Mouse (Mus musculus): ENCODE measurements around the gene Filip1l. TPM values are rescaled to one million over a fixed set of nuclear protein-coding genes. Genes with fewer than 3 reads are reported as not detected.

Filip1l gene
- polyA plus RNA-seq, 1 experiment: 13.8 TPM

- TF ChIP-seq CTCF (IDR thresholded peaks at IDR 0.05; ENCODE audit: control insufficient read depth, insufficient read depth, low read length) (no peak), POLR2A (IDR thresholded peaks at IDR 0.05; ENCODE audit: borderline replicate concordance, control insufficient read depth, low read depth, low read length) (no peak)
- Histone ChIP-seq H3K4me1 (ENCODE audit: control insufficient read depth, insufficient read depth, low read length) (no peaks in the 10 kb centered on the region), H3K4me3 (replicated peaks; ENCODE audit: control insufficient read depth, low read depth, low read length) (no peak overlapping the region), H3K27ac (ENCODE audit: control insufficient read depth, insufficient read depth, low read depth, low read length, poor library complexity) (no peak overlapping the region)
- WGBS: 43% methylated on average over 4 of the region's 4 CpGs
Observed at GRCm38 (mm10) chr16:57504728-57505127, 151.8 kb downstream of the Filip1l start.

GRCm38 (mm10) chr16:57506133-57506532 is 153.2 kb downstream of the Filip1l start:
- no peak overlapping the region for H3K4me3 ChIP-seq (replicated peaks; ENCODE audit: control insufficient read depth, low read depth, low read length)
- WGBS: 82% methylated on average over 6 of the region's 6 CpGs
- no peak overlapping the region for H3K27ac ChIP-seq (ENCODE audit: control insufficient read depth, insufficient read depth, low read depth, low read length, poor library complexity)
- TF ChIP-seq POLR2A (IDR thresholded peaks at IDR 0.05; ENCODE audit: borderline replicate concordance, control insufficient read depth, low read depth, low read length) (no peak), CTCF (IDR thresholded peaks at IDR 0.05; ENCODE audit: control insufficient read depth, insufficient read depth, low read length) (no peak)
- H3K4me1 ChIP-seq (ENCODE audit: control insufficient read depth, insufficient read depth, low read length): no peaks in the 10 kb centered on the region

GRCm38 (mm10) chr16:57508351-57508750 is 155.5 kb downstream of the Filip1l start:
- TF ChIP-seq POLR2A (IDR thresholded peaks at IDR 0.05; ENCODE audit: borderline replicate concordance, control insufficient read depth, low read depth, low read length): no peak
- TF ChIP-seq CTCF (IDR thresholded peaks at IDR 0.05; ENCODE audit: control insufficient read depth, insufficient read depth, low read length): no peak
- Histone ChIP-seq H3K4me3 (replicated peaks; ENCODE audit: control insufficient read depth, low read depth, low read length) (no peak overlapping the region), H3K4me1 (ENCODE audit: control insufficient read depth, insufficient read depth, low read length) (no peaks in the 10 kb centered on the region), H3K27ac (ENCODE audit: control insufficient read depth, insufficient read depth, low read depth, low read length, poor library complexity) (no peak overlapping the region)
- 83% methylated on average over 1 of the region's 1 CpGs for WGBS

- H3K27ac ChIP-seq (ENCODE audit: control insufficient read depth, insufficient read depth, low read depth, low read length, poor library complexity): no peak overlapping the region
- no peak overlapping the region for H3K4me3 ChIP-seq (replicated peaks; ENCODE audit: control insufficient read depth, low read depth, low read length)
- TF ChIP-seq POLR2A (IDR thresholded peaks at IDR 0.05; ENCODE audit: borderline replicate concordance, control insufficient read depth, low read depth, low read length) (no peak), CTCF (IDR thresholded peaks at IDR 0.05; ENCODE audit: control insufficient read depth, insufficient read depth, low read length) (no peak)
- WGBS: 47% methylated on average over 3 of the region's 3 CpGs
- no peaks in the 10 kb centered on the region for H3K4me1 ChIP-seq (ENCODE audit: control insufficient read depth, insufficient read depth, low read length)
Observed at GRCm38 (mm10) chr16:57509099-57509498, 156.2 kb downstream of the Filip1l start.

GRCm38 (mm10) chr16:57513562-57513961 is 160.7 kb downstream of the Filip1l start:
- no peaks in the 10 kb centered on the region for H3K4me1 ChIP-seq (ENCODE audit: control insufficient read depth, insufficient read depth, low read length)
- no peak overlapping the region for H3K27ac ChIP-seq (ENCODE audit: control insufficient read depth, insufficient read depth, low read depth, low read length, poor library complexity)
- H3K4me3 ChIP-seq (replicated peaks; ENCODE audit: control insufficient read depth, low read depth, low read length): no peak overlapping the region
- 80% methylated on average over 7 of the region's 7 CpGs for WGBS
- TF ChIP-seq CTCF (IDR thresholded peaks at IDR 0.05; ENCODE audit: control insufficient read depth, insufficient read depth, low read length) (no peak), POLR2A (IDR thresholded peaks at IDR 0.05; ENCODE audit: borderline replicate concordance, control insufficient read depth, low read depth, low read length) (no peak)

GRCm38 (mm10) chr16:57514371-57514770 is 161.5 kb downstream of the Filip1l start:
- no peak overlapping the region for H3K27ac ChIP-seq (ENCODE audit: control insufficient read depth, insufficient read depth, low read depth, low read length, poor library complexity)
- 86% methylated on average over 4 of the region's 4 CpGs for WGBS
- H3K4me3 ChIP-seq (replicated peaks; ENCODE audit: control insufficient read depth, low read depth, low read length): no peak overlapping the region
- TF ChIP-seq POLR2A (IDR thresholded peaks at IDR 0.05; ENCODE audit: borderline replicate concordance, control insufficient read depth, low read depth, low read length): no peak
- TF ChIP-seq CTCF (IDR thresholded peaks at IDR 0.05; ENCODE audit: control insufficient read depth, insufficient read depth, low read length): no peak
- H3K4me1 ChIP-seq (ENCODE audit: control insufficient read depth, insufficient read depth, low read length): no peaks in the 10 kb centered on the region

GRCm38 (mm10) chr16:57515636-57516035 is 162.7 kb downstream of the Filip1l start:
- Histone ChIP-seq H3K4me3 (replicated peaks; ENCODE audit: control insufficient read depth, low read depth, low read length) (no peak overlapping the region), H3K4me1 (ENCODE audit: control insufficient read depth, insufficient read depth, low read length) (no peaks in the 10 kb centered on the region), H3K27ac (ENCODE audit: control insufficient read depth, insufficient read depth, low read depth, low read length, poor library complexity) (no peak overlapping the region)
- WGBS: 90% methylated on average over 10 of the region's 10 CpGs
- TF ChIP-seq CTCF (IDR thresholded peaks at IDR 0.05; ENCODE audit: control insufficient read depth, insufficient read depth, low read length) (no peak), POLR2A (IDR thresholded peaks at IDR 0.05; ENCODE audit: borderline replicate concordance, control insufficient read depth, low read depth, low read length) (no peak)

- no peak overlapping the region for H3K4me3 ChIP-seq (replicated peaks; ENCODE audit: control insufficient read depth, low read depth, low read length)
- no peaks in the 10 kb centered on the region for H3K4me1 ChIP-seq (ENCODE audit: control insufficient read depth, insufficient read depth, low read length)
- TF ChIP-seq POLR2A (IDR thresholded peaks at IDR 0.05; ENCODE audit: borderline replicate concordance, control insufficient read depth, low read depth, low read length) (no peak), CTCF (IDR thresholded peaks at IDR 0.05; ENCODE audit: control insufficient read depth, insufficient read depth, low read length) (no peak)
- WGBS: 85% methylated on average over 5 of the region's 5 CpGs
- H3K27ac ChIP-seq (ENCODE audit: control insufficient read depth, insufficient read depth, low read depth, low read length, poor library complexity): no peak overlapping the region
Observed at GRCm38 (mm10) chr16:57525046-57525445, 172.2 kb downstream of the Filip1l start.

- TF ChIP-seq CTCF (IDR thresholded peaks at IDR 0.05; ENCODE audit: control insufficient read depth, insufficient read depth, low read length): no peak
- no peak for TF ChIP-seq POLR2A (IDR thresholded peaks at IDR 0.05; ENCODE audit: borderline replicate concordance, control insufficient read depth, low read depth, low read length)
- WGBS: 80% methylated on average over 4 of the region's 4 CpGs
- Histone ChIP-seq H3K4me1 (ENCODE audit: control insufficient read depth, insufficient read depth, low read length) (no peaks in the 10 kb centered on the region), H3K27ac (ENCODE audit: control insufficient read depth, insufficient read depth, low read depth, low read length, poor library complexity) (no peak overlapping the region), H3K4me3 (replicated peaks; ENCODE audit: control insufficient read depth, low read depth, low read length) (no peak overlapping the region)
Observed at GRCm38 (mm10) chr16:57525476-57525875, 172.6 kb downstream of the Filip1l start.
